Mouse (Mus musculus) regulatory T cell (primary cell): Measurements from ENCODE around the gene Mdga1.

Experiments used
- in situ Hi-C: fragments of 300-600 bp; cut with MboI, MseI; formaldehyde crosslinking; loops from one replicate; pipeline ENCODE4 v1.15.1; 2025; ENCODE audit warnings: high pct_unique_total_duplicates

Mdga1 gene

DNA sequence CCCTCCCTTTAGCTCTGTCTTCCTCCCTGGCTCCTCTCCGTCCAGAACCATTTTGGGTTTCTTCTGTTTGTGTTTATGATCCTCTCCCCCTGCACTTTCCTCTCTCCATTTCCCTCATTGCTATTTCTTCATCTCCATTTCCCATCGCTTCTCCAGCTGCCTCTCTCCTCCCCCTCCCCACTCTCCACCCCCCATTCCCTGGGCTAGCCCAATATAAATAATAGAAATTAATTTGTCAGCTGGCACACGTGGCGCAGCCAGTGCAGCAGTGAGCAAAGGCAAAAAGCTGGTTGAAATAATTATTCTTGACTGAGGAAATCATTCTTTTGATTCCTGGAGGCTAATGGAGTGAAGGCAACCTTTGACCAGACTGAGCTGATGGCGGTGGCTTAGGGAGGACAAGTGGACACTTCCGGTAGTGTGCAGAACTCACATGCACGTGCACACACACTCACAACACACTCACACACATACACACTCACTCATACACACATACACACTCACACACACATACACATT lies at the start of gene Mdga1:
TSS of gene Mdga1 (minus strand) at position 51 of the 519 bp plus-strand sequence.
- in situ Hi-C loops, result no loop called here

- in situ Hi-C loops, result no loop called here
These were observed 49.2 kb upstream of the Mdga1 start for GRCm38 (mm10) chr17:30018927-30019610.

DNA sequence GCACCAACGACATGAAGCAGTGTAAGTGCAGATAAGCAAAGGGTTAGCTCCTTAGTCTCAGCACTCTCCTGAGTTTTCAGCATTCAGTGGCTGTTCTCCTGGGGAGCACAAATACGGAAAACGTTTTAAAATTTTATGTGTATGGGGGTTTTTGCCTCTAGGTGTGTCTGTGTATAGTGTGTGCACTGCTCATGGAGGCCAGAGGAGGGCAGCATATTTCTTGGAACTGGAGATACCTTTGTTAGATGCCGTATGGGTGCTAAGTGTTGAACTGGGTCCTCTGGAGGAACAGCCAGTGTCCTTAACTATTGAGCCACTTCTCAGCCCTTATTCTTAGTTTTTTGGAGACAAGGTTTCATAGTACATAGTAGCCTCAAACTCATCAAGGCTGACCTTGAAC lies 44.8 kb upstream of the Mdga1 start:
- in situ Hi-C loops, result no loop called here

GRCm38 (mm10) chr17:30008392-30008791 lies 38.5 kb upstream of the Mdga1 start:
- in situ Hi-C loops, result no loop called here

GRCm38 (mm10) chr17:30007883-30008282 lies 38.0 kb upstream of the Mdga1 start:
- in situ Hi-C loops, result no loop called here

DNA sequence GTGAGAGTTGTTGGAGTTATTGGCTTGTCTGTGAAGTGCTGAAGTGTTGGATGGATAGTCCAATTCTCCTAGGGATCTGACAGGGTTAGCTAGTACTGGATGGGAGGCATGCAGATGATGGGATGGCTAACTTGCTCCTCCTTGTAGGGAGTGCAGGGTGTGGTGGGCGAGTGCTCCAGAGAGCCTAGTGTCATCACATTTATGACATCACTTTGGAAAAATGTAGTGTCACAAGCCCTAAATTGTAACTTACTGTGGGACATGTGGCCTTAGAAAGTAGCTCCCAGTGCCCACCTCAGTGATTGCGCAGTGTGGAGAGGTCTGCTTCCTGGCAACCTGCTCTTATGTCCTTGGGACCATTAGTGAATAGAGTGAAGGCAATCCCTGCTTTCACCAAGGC lies 37.0 kb upstream of the Mdga1 start:
- in situ Hi-C loops, result no loop called here

GRCm38 (mm10) chr17:30005451-30005941 lies 35.6 kb upstream of the Mdga1 start:
- in situ Hi-C loops, result no loop called here

- in situ Hi-C loops, result no loop called here
These were observed 35.2 kb upstream of the Mdga1 start for GRCm38 (mm10) chr17:30005103-30005443.

DNA sequence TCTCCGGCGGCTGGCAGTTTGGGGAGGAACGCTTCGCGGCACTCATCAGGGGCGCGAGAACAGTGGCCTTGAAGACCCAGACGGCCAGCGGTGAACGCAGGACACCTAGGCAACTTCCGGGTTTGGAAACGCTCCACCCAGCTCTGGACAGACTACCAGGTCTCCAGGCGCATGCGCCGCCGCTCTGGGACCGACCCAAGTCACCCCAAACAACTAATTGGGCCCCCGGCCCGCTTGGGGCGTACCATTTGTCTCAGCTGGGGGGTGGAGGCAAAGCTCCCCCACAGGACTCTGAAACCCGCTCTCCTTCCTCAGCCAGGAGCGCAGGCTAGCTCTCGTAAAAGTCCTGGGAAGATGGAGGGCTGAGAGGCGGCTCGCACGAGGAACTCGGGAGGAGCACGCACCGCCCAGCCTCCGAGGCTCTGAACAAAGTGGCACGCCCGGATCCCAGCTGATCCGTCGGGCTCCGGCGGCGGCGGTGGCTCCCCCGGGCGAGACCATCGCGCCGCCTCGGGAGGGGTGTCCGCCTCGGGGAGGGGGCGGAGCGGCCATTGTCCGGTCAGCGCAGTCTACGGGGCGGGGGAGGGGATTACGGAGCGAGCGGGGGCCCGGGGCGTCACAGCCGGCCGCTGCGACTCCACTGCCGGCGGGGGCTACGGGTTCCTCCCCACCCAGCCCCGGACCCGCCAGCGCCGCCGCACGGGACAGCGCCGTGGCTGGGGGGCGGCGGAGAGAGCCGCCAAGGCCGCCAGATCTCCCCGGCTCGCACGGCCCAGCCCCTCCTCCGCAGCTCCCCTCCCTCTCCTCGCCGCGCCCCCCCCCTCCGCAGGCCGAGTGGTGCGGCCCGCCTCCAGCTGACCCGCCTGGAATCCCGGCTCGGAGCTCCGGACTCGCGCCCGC lies 34.6 kb upstream of the Mdga1 start, which contains the start of gene Zfand3:
TSS of gene Zfand3 (plus strand) at position 531 of the 900 bp plus-strand sequence.
- in situ Hi-C loops, result no loop called here

DNA sequence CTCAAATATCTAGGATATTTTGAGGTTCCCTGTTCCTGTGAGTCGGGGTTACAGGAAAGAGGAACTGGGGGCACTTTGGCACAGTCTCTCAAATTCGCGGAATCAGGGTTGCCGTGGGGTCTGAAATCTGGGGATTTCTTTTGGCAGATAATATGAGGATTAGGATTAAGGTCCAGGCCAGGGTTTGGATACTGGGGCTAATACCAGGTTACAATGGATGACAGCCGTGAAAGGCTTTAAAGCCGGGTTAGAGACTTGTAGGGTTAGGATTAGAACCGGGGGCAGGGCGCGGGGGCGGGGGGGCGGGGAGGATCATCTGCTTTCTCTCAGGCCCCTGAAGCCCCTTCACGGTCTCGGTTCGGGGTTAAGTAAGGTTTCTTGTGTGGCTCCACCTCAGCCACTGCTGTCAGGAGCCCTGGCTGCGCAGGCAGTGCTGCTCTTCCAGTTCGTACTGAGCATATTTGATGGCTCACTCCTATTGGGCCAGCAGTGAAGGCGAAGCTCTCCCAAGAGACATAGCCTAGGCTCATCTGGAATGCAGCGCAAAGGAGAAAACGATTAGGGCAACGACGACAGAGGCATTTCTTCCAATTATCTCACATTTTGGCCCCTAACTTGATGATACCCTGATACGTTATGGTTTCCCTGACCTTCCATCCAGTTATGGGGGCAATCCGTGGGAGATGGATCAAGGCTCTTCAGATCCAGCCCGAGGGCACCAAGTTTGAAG lies 28.8 kb upstream of the Mdga1 start:
- in situ Hi-C loops, result no loop called here

- in situ Hi-C loops, result no loop called here
These were observed 27.8 kb upstream of the Mdga1 start for GRCm38 (mm10) chr17:29997726-29998125.

- in situ Hi-C loops, result no loop called here
These were observed 26.1 kb upstream of the Mdga1 start for GRCm38 (mm10) chr17:29995986-29996385.

DNA sequence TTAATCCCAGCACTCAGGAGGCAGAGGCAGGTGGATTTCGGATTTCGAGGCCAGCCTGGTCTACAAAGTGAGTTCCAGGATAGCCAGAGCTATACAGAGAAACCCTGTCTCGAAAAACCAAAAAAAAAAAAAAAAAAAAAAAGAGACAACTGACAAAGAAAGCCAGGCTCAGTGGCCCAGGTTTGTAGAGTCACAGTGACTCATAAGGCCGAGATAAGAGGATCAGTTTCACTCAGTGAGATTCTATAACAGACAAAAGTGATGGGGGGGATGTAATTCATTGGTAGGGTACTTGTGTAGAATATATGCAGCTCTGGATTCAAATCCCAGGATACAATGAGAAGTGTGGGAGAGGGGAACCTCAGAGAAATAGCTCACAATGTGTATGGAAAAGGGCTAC lies 24.6 kb upstream of the Mdga1 start:
- in situ Hi-C loops, result no loop called here

GRCm38 (mm10) chr17:29994011-29994410 lies 24.1 kb upstream of the Mdga1 start:
- in situ Hi-C loops, result no loop called here

DNA sequence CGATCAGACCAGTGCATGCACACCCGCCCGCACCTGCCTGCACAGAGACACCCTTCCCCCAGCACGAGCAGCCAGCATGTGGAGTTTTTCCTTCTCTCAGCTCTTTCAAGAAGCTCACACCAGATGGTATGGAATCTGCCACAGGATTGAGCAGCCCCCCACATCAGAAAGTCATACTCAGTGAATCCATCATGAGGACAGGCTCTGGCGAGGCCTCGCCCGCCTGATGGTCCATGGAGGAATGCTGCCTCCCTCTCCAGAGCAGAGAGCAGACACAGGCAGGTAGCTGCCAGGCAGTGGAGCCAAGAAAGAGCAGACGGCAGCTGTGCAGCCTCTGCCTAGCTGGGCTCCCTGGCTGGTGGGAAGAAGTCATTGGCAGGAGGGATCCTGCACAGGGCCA lies 23.6 kb upstream of the Mdga1 start:
- in situ Hi-C loops, result no loop called here

- in situ Hi-C loops, result no loop called here
These were observed 21.0 kb upstream of the Mdga1 start for GRCm38 (mm10) chr17:29990845-29991244.

- in situ Hi-C loops, result no loop called here
These were observed 20.2 kb upstream of the Mdga1 start for GRCm38 (mm10) chr17:29990136-29990535.

- in situ Hi-C loops, result loop anchor here (10.0 kb wide), 1 partner anchor 455 kb away; no protein-coding TSS in a partner anchor
These were observed 19.8 kb upstream of the Mdga1 start for GRCm38 (mm10) chr17:29989653-29990052.

- in situ Hi-C loops, result loop anchor here (10.0 kb wide), 1 partner anchor 457 kb away; no protein-coding TSS in a partner anchor
These were observed 18.3 kb upstream of the Mdga1 start for GRCm38 (mm10) chr17:29988141-29988540.

GRCm38 (mm10) chr17:29985534-29985933 lies 15.6 kb upstream of the Mdga1 start:
- in situ Hi-C loops, result loop anchor here (10.0 kb wide), 1 partner anchor 459 kb away; no protein-coding TSS in a partner anchor

GRCm38 (mm10) chr17:29984931-29985330 lies 15.0 kb upstream of the Mdga1 start:
- in situ Hi-C loops, result loop anchor here (10.0 kb wide), 1 partner anchor 460 kb away; no protein-coding TSS in a partner anchor
